25 mouse cellular contexts compared by ENCODE assay signal in genomic region chr2:101832361-101832760, GRCm38 (mm10).
"Had no signal": no experiment of that assay in that cellular context is flagged by ENCODE, and none has a peak within 500 bp of the region (broad histone marks: within the 10 kb centered on the region; RNA-seq: fewer than 3 reads in every experiment).

No protein-coding gene starts in this region.

- H3K27me3 ChIP-seq: intestine, embryonic 15.5 days; limb, embryonic 13.5 days; liver, embryonic 15.5 days; neural tube, embryonic 12.5 days; neural tube, embryonic 15.5 days had no signal

- H3K9me3 ChIP-seq: intestine, embryonic 15.5 days; limb, embryonic 10.5 days; limb, embryonic 13.5 days; liver, embryonic 15.5 days; megakaryocyte, embryonic 14.5 days; midbrain, embryonic 10.5 days; neural tube, embryonic 12.5 days; neural tube, embryonic 15.5 days had no signal

- H3K27ac ChIP-seq: intestine, embryonic 15.5 days; kidney, postnatal 0 days; layer of hippocampus, adult 2 months; limb, embryonic 10.5 days; limb, embryonic 13.5 days; liver, embryonic 15.5 days; midbrain, embryonic 10.5 days; neural tube, embryonic 12.5 days; neural tube, embryonic 15.5 days; stomach, postnatal 0 days had no signal

- H3K4me1 ChIP-seq: liver, embryonic 15.5 days; neural tube, embryonic 12.5 days; neural tube, embryonic 15.5 days had no signal

- H3K4me3 ChIP-seq: intestine, embryonic 15.5 days; layer of hippocampus, adult 2 months; limb, embryonic 10.5 days; limb, embryonic 13.5 days; liver, embryonic 15.5 days; megakaryocyte, embryonic 14.5 days; midbrain, embryonic 10.5 days; neural tube, embryonic 12.5 days; neural tube, embryonic 15.5 days had no signal

- H3K36me3 ChIP-seq: intestine, embryonic 15.5 days; limb, embryonic 10.5 days; limb, embryonic 13.5 days; liver, embryonic 15.5 days; midbrain, embryonic 10.5 days; neural tube, embryonic 12.5 days; neural tube, embryonic 15.5 days had no signal

- H3K9ac ChIP-seq: intestine, embryonic 15.5 days; limb, embryonic 13.5 days; liver, embryonic 15.5 days; lung, embryonic 14.5 days; neural tube, embryonic 12.5 days; neural tube, embryonic 15.5 days had no signal

- DNase-seq: kidney, adult 2 months; kidney, postnatal 25 days; layer of hippocampus, adult 9-11 months; liver; lung, embryonic 14.5 days; lung, postnatal 36 days; midbrain, embryonic 14.5 days; right cerebral cortex, adult 18-20 months; right cerebral cortex, postnatal 14 days; right cerebral cortex, postnatal 4 days; thymus, adult 2 months; thymus, postnatal 14 days; thymus, postnatal 4 days had no signal

- H3K4me2 ChIP-seq: intestine, embryonic 15.5 days; limb, embryonic 13.5 days; liver, embryonic 15.5 days; lung, embryonic 14.5 days; neural tube, embryonic 12.5 days; neural tube, embryonic 15.5 days had no signal

- ATAC-seq: intestine, embryonic 15.5 days; lung, postnatal 0 days had no signal
